Mouse (Mus musculus) embryonic fibroblast, embryonic 13.5 days (primary cell): ENCODE results near the gene Tmem150c.

Experiments
- CTCF ChIP-seq: IDR thresholded peaks from 2 replicates; pipeline ENCODE4 v1.5.1; 2011; ENCODE audit warnings: mild to moderate bottlenecking, control low read depth, low read length, moderate library complexity, borderline replicate concordance; ENCODE audit not compliant: insufficient read depth
- POLR2A ChIP-seq: IDR thresholded peaks from 2 replicates; pipeline ENCODE4 v1.6.1; 2011; ENCODE audit warnings: low read depth, mild to moderate bottlenecking, control low read depth, low read length, moderate library complexity

GRCm38 (mm10) chr5:100036681-100037080 lies 122.9 kb downstream of the Tmem150c start:
- TF ChIP-seq CTCF (no peak), POLR2A (no peak)
